Mouse (Mus musculus): ENCODE measurements around the gene Mblac2. TPM values are rescaled to one million over a fixed set of nuclear protein-coding genes. Genes with fewer than 3 reads are reported as not detected.

Mblac2 gene
- total RNA-seq, 2 experiments from 2014 or later, result 33.1 to 35.4 TPM

DNA sequence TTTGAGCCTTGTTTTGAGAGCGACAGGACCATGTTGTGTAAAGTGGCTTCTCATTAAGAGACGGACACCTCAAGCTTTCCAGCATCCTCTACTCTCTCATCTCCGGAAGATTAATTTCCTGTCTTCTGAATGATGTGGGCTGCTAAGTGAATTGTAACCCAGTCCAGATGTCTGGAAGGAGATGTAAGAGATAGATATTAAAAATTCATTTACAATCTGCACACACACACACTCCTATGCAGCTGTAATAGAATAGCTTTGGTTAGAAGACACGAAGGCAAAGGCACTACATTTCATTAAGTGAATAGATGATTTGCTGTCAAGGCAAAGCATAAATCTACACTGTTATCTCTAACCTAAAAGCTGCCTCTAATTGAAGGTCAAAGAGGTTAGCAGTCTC lies 18.0 kb downstream of the Mblac2 start:
- intact Hi-C loops (cut with DNase I), result no loop called here
- no peak for DNase-seq (ENCODE audit: extremely low spot score in 1 of 2, low spot score in 2 of 2)

DNA sequence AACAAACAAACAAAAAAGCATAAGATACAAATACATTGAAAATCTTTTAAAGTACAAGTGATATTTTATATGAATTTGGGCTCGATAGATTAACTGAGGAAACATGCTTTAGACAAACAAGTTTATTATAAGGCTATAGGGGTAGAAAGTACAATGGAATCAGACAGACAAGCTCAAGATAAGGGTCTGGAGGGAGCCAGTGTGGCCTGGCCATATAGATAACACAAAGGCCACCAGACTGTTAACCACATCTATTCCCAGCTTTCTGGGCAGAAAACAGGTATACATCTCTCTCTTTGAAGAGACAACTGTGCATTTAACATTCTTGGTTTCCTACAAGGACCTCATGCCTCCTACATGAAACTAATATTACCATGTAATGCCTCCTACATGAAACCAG lies 19.2 kb downstream of the Mblac2 start:
- intact Hi-C loops (cut with DNase I), result no loop called here

DNA sequence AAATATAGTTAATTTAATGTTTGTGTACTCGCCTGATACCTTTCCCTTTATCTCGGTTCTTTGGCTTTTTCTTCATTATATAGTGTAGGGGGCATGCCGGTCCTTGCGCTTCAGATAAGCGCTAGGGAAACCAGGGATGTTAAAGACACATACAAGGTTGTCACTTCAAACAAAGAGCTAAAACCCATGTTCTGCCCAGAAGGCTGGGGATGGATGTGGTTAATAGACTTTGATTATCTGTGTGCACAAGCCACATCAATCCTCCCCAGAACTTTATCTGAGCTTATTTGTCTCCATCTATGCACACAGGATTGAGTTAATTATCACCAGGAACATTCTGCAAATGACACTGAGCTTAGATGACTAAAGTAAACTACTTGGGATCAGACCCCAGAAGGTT lies 25.5 kb downstream of the Mblac2 start:
- intact Hi-C loops (cut with DNase I), result no loop called here
- DNase-seq (ENCODE audit: extremely low spot score in 1 of 2, low spot score in 2 of 2), result no peak

More for the DNA sequence above, 19.2 kb downstream of the Mblac2 start:
- no peak for DNase-seq (ENCODE audit: extremely low spot score in 1 of 2, low spot score in 2 of 2)

DNA sequence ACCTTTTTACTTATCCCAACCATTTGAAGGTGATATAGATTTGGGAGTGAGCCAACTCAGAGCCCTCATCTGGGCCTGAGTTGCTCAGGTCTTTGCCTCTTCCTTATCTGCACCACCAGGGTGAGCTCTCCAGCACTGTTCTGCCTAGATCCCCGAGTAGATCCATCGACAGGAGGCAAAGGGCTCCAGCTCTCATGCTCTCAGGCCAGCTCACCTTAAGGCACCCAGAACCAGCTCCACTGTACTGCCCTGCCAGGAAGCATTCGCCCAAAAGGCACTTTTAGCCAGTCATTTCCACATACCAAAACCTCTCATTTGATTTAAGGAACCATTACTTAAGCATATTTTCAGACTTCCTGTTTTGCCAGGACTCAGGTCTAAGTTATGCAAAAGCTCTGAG lies 29.8 kb downstream of the Mblac2 start:
- DNase-seq (ENCODE audit: extremely low spot score in 1 of 2, low spot score in 2 of 2), result no peak
- intact Hi-C loops (cut with DNase I), result no loop called here

DNA sequence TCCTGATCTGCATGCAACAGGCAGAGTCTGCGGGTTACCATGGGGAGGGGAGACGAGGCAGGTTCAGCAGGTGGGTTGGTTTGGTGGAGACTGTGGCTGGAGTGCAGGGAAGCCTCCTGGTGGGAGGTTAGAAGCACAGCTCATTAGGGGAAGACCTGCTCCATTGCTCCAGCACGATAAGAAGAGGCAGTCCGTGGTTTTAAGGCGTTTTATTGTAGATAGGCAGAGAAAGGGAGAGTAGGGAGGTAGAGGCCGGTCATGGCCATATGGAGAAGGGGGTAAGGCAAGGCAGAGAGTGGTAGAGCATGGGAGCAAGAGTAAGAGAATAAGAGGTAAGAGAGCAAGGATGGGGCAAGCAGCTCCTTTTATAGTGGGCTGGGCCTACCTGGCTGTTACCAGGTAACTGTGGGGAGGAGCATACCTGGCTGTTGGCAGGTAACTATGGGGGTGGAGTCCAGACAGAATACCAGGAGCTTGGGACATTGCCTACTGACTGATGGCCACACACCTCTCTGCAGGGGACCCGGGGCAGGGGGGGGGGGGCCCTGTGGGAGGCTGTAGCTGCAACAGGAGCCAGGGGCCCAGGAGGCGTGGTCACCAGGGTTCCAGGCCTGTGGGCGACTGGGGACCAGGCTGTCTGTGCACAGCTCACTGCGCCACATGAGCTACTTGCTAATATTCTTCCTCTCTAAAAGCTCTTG lies 32.4 kb downstream of the Mblac2 start:
- no peak for DNase-seq (ENCODE audit: extremely low spot score in 1 of 2, low spot score in 2 of 2)
- intact Hi-C loops (cut with DNase I), result no loop called here

DNA sequence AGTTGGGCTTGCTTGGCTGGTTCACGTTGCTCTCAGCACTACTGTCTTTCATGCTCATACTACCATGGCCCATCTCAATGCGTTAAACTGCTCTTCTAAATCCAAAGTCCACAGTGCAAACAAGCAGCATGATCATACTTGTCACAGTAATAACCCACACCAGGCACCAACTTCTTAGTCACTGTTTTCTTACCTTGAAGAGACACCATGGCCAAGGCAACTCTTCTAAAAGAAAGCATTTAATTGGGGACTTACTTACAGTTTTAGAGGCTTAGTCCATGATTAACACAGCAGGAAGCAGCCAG lies 32.9 kb downstream of the Mblac2 start:
- intact Hi-C loops (cut with DNase I), result no loop called here
- DNase-seq (ENCODE audit: extremely low spot score in 1 of 2, low spot score in 2 of 2), result no peak

DNA sequence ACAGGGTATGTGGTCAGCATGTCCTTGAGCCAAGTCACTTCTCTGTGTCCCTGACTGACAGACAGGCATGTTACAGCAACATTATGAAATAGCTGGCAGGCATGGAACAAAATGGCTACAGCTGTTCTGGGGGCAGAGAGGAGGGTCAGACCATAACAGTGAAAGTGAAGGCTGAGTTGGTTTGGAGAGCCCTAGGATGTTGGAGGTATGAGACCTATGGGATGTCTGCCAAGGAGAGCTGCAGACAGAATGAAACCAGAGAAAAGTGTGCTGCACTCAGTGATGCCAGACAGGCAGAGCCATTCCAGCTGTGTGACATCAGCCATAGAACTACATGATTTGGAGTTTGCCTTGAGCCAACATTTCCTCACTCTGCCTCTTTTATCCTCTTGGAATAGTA lies 43.7 kb downstream of the Mblac2 start:
- no peak for DNase-seq (ENCODE audit: extremely low spot score in 1 of 2, low spot score in 2 of 2)
- intact Hi-C loops (cut with DNase I), result loop anchor here (10.0 kb wide), 1 partner anchor 870 kb away; the partner anchor contains the start of gene Arrdc3

DNA sequence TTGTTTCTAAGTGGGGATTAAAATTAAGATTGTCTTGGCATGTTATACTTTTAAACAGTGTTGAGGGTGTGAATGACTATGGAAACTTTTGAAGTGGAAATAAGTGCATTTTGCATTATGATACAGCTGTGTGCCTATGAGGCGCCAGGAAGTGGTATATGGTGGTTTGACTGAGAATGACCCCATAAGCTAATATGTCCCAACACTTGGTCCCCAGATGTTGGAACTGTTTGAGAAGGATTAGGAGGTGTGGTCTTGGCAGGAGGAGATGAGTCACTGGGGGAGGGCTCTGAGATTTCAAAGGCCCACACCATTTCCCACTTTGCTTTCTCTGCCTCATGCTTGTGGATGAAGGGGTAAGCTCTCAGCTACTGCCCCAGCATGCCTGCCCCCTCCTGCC lies 44.2 kb downstream of the Mblac2 start:
- no peak for DNase-seq (ENCODE audit: extremely low spot score in 1 of 2, low spot score in 2 of 2)
- intact Hi-C loops (cut with DNase I), result loop anchor here (10.0 kb wide), 1 partner anchor 871 kb away; the partner anchor contains the start of gene Arrdc3

DNA sequence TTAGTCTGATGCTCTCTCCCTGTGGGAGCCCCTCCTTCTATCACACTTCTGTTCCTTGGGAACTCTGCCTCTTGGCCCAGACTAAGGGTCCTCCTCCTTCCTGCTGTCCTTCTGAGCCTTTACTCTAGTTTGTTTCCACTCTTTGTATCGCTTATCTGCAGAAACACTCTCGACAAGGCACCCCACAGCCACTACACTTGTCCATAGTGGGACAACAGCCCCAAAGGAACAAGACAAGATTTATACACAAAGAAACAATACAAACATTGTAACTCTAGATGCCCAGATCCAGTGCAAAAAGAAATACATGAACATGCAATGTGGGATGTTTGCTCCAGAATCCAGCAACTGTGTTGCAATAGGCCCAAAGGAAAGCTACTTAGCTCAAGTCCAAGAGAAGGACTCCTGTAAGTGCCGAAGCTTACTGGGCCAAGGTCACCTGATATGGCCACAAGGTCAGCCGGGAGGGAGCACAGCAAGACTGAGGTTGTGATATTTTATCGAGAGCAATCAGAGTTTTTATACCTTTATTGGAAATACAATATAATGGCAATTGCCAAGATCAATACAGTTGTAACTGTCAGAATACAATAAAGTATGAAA lies 46.0 kb downstream of the Mblac2 start:
- DNase-seq (ENCODE audit: extremely low spot score in 1 of 2, low spot score in 2 of 2), result no peak
- intact Hi-C loops (cut with DNase I), result loop anchor here (10.0 kb wide), 1 partner anchor 872 kb away; the partner anchor contains the start of gene Arrdc3

DNA sequence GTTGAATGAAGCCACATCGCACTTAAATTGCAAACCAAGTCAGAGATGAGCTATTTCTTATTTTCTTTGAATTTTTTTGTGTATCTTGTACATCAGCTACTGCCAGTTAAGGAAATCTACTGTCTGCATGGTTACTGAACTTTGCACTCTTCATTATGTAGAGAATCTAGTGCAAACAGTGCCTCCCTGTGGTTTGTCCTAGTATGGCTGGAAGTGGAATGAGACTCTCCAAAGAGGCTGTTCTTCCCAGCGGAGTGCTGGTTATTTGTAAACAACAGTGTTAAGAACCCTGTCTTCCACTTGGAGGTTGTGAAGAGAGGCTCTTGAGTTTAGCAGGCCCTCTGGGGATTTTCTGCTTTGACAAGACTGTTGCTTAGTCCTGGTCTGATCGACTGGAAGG lies 49.2 kb downstream of the Mblac2 start:
- intact Hi-C loops (cut with DNase I), result loop anchor here (5.0 to 10.0 kb wide), 2 partner anchors 118 to 1894 kb away; no protein-coding TSS in a partner anchor
- DNase-seq (ENCODE audit: extremely low spot score in 1 of 2, low spot score in 2 of 2), result peak in 1 of 2 experiments; percentile 44

DNA sequence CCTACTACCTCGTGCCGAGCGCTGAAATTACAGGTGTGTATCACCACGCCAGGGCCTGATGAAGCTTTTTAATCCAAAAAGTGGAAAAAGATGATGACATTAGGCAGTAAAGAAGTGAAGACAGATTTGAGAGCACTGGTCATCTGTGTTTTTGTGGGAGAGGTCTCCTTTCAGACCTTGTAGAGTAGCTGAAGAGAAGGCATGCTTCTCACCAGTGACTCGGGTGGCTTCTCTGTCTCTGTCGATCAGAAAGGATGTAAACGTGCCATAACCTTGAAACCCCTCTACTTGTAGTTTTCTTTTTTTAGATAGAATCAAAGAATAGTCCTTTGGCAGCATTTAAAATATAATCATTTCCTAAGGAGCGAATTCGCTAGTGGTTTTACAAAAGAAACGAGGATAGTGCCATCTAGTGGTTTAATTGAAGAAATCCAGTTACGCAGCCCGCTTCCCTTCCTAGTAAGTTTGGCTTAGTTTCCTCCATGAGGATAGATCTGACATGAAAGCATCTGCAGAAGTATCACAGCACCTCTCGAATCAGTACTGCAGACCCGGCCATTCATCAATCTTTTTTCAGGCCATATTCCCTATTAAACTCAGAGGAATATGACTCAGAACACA lies 50.5 kb downstream of the Mblac2 start:
- DNase-seq (ENCODE audit: extremely low spot score in 1 of 2, low spot score in 2 of 2), result peak in 1 of 2 experiments; percentile 64
- intact Hi-C loops (cut with DNase I), result loop anchor here (1.0 to 10.0 kb wide), 3 partner anchors 119 to 1893 kb away; no protein-coding TSS in a partner anchor

DNA sequence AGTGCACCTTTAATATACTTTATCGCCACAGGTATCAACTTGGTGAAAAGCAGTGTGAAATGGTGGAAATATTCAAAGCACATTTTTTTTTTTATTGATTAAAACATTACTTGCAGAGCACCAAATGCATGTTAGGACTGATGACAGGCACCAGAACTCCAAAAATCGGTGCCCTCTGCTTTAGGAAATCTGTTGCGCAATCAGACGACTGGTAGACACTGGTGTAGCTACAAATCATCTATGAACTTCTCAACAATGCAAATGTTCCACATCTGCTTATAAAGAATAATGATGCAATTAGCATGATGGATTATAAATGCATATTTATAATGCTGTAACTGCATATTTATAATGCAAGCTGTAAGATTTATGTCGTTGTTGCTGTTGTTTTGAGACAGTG lies 53.0 kb downstream of the Mblac2 start:
- DNase-seq (ENCODE audit: extremely low spot score in 1 of 2, low spot score in 2 of 2), result no peak
- intact Hi-C loops (cut with DNase I), result loop anchor here (5.0 to 10.0 kb wide), 2 partner anchors 122 to 1891 kb away; no protein-coding TSS in a partner anchor

DNA sequence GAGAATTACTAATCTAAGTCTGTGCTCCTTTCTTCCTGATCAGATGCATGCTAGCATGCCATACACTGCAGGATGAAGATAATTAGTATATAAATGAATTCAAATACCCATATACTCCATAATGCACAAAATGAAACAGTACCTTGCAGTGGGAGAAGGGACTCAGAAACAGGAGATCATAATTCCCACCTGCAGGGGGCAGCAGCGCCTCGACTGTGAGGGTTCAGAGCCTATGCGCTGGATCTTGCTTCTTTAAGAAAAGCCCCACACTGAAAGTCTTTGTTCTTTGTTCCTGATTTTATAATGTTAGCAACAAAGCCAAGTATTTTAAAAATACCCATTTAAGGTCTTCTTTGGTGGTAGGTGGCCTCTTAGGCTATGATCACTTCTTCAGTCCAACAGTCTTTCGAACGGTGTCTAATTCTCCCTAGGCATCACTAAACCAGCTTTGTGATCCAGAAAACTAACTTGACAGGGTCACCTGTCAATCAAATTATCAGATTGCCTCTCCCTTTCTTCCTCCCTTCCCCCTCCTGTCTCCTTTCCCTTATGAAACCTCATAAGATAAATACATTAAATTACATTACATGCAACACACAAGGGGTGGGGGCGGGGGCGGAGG lies 56.0 kb downstream of the Mblac2 start:
- intact Hi-C loops (cut with DNase I), result loop anchor here (10.0 kb wide), 1 partner anchor 1888 kb away; no protein-coding TSS in a partner anchor
- DNase-seq (ENCODE audit: extremely low spot score in 1 of 2, low spot score in 2 of 2), result peak; percentile 85 to 88

DNA sequence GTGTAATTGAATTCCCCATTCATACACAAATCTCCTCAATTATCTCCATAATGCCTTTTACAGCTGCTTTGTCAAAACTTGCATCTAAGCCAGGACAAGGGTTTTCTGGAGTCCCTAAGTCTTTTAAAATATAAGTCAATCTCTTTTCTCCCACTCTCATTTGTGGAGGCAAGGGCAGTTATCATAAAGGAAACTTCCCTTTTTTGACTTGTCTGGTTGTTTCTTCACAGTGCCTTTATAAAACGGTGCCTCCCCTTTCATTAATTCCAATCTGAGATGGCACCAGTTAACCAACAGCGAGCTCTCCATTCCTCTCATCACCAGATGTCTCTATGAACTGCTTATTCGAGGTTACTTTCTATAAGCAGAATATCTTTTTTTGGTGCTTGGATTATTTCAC lies 65.1 kb downstream of the Mblac2 start:
- intact Hi-C loops (cut with DNase I), result no loop called here
- no peak for DNase-seq (ENCODE audit: extremely low spot score in 1 of 2, low spot score in 2 of 2)

DNA sequence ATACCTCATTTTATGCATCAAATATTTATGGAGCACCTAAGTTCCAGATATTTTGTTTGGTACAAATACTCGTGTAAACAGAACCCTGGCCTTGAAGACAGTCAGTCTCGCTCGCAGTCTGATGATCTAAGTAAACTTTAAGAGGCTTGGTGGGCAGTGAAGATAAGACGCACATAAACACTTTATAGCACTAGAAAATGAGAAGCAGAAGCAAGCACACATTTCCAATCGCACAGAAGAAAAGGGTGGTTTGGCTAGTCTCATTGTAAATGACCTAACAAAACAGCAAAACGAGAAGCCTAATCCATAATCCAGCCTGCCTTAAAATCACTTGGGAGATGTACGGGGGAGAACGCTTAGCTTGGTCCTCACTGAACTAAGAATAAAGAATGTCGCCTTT lies 71.3 kb downstream of the Mblac2 start:
- intact Hi-C loops (cut with DNase I), result loop anchor here (10.0 kb wide), 3 partner anchors 522 to 1942 kb away; no protein-coding TSS in a partner anchor

DNA sequence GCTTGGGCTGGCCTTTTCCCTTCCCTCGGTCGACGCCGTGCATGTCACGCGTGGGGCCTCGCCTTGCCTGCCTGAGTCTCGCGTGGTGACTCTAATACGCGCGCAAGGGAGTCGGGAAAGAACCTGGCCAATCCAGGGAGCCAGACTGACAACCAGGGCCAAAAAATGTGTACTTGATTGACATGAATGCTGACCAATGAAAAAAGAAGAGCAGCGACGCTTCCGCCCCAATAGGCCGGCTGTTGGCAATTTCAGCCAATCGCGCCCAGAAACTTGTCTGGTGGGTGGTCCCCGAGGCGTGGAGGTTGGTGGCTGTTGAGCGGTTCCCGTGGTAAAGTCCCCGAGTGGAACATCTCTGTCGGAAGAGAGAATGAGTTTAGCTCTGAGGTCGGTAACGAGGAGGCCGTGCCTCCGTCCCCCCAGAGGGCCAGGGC lies 71.8 kb downstream of the Mblac2 start, which contains the start of gene Cetn3:
TSS of gene Cetn3 (plus strand) at position 107 of the 434 bp plus-strand sequence.
- peak; percentile 95 for DNase-seq (ENCODE audit: extremely low spot score in 1 of 2, low spot score in 2 of 2)
- intact Hi-C loops (cut with DNase I), result loop anchor here (10.0 kb wide), 3 partner anchors 522 to 1942 kb away; no protein-coding TSS in a partner anchor

More for the DNA sequence above, 71.3 kb downstream of the Mblac2 start:
- DNase-seq (ENCODE audit: extremely low spot score in 1 of 2, low spot score in 2 of 2), result no peak

DNA sequence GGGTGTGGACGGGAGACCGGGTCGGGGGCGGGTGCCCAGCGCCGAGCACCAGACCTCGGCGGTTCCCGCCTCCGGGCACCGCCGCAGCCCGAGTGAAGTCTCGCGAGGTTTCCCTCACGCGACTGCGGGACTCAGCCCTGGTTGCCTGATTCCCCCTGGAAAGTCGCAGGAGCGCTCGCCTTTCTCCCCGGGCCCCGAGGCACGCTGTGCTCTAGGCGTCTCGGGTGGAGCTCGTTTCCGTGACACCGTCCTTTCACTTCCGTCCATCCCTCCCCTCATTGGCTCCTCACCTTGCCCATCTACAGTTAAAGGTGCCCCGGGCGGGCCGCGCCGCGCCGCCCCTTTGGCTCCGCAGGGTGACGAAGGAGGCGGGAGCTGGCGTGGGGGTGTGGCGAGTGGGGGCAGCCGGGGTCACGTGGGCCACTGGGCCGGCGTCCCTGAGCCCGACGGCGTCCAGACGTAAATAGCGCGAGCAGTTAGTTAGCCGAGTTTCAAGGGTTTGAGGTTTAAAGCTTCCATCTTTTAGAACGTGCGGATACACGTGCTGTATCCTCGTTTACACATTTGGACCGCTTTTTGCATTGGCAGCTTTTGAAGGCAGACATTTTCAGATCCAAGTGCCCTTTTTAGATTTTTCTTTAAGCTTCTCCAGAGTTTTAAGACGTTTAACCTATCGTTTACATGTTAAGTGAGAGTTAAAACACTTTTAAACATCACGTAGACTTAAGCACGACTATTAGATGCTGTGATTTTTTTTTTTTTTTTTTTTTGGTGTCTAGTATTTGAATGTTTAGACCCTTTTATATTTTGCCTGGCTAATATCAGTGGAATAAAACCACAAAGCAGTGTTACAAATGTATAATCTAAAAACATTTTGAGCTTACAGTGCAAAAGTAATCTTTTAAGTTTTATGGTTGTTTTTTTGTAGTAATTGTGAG lies 72.5 kb downstream of the Mblac2 start:
- intact Hi-C loops (cut with DNase I), result loop anchor here (2.0 to 10.0 kb wide), 4 partner anchors 521 to 1941 kb away; no protein-coding TSS in a partner anchor
- DNase-seq (ENCODE audit: extremely low spot score in 1 of 2, low spot score in 2 of 2), result peak; percentile 96 to 99
